In genomic region chr14:22760241-22761039, GRCm38 (mm10) we compare ENCODE assay signal across 7 mouse cellular contexts.
DNase-seq lines count a peak whose midpoint lies in the region; ATAC-seq lines count a peak whose summit lies in the region.

No protein-coding gene starts in this region.

- no peak overlapping the region for H3K4me3 ChIP-seq in kidney, embryonic 14.5 days (ENCODE audit: low read length)
- H3K4me3 ChIP-seq in forebrain, embryonic 11.5 days (ENCODE audit: low read depth, low read length), result no peak overlapping the region
- H3K4me3 ChIP-seq in hindbrain, embryonic 13.5 days, result no peak overlapping the region

- no peaks in the 10 kb centered on the region for H3K27me3 ChIP-seq in kidney, embryonic 14.5 days (ENCODE audit: control insufficient read depth, insufficient read depth, low read length)
- H3K27me3 ChIP-seq in forebrain, embryonic 11.5 days (ENCODE audit: control insufficient read depth, insufficient read depth, low read length), result no peaks in the 10 kb centered on the region
- H3K27me3 ChIP-seq in hindbrain, embryonic 13.5 days, result 0 out of 2 replicates have a peak, but pooled peaks cover 4% of the 10 kb centered on the region

- peak overlapping the region; percentile 79 for H3K27ac ChIP-seq in kidney, embryonic 14.5 days (ENCODE audit: low read depth, low read length)
- H3K27ac ChIP-seq in forebrain, embryonic 11.5 days (ENCODE audit: low read depth, low read length), result no peak overlapping the region
- no peak overlapping the region for H3K27ac ChIP-seq in hindbrain, embryonic 13.5 days

- H3K9me3 ChIP-seq in kidney, embryonic 14.5 days (ENCODE audit: control insufficient read depth, low read length), result no peaks in the 10 kb centered on the region
- H3K9me3 ChIP-seq in forebrain, embryonic 11.5 days (ENCODE audit: control insufficient read depth, low read length), result no peaks in the 10 kb centered on the region
- H3K9me3 ChIP-seq in hindbrain, embryonic 13.5 days, result no peaks in the 10 kb centered on the region

- no peak overlapping the region for H3K4me2 ChIP-seq in kidney, embryonic 14.5 days (replicated peaks; ENCODE audit: low read depth, low read length)
- H3K4me2 ChIP-seq in forebrain, embryonic 11.5 days (ENCODE audit: low read depth, low read length, severe bottlenecking), result no peak overlapping the region
- H3K4me2 ChIP-seq in hindbrain, embryonic 13.5 days, result no peak overlapping the region

- DNase-seq in adipocyte (ENCODE audit: low spot score), result peak; percentile 36
- DNase-seq in embryo, embryonic 10 days (ENCODE audit: low spot score), result peak; percentile 56
- peak; percentile 73 for DNase-seq in lung, postnatal 36 days
- no peak for DNase-seq in forebrain, embryonic 11.5 days (ENCODE audit: low spot score)

- WGBS in kidney, embryonic 14.5 days, result 27% methylated on average over 7 of the region's 7 CpGs
- 85% methylated on average over 7 of the region's 7 CpGs for WGBS in forebrain, embryonic 11.5 days
- WGBS in hindbrain, embryonic 13.5 days, result 68% methylated on average over 7 of the region's 7 CpGs

- no peaks in the 10 kb centered on the region for H3K36me3 ChIP-seq in kidney, embryonic 14.5 days (ENCODE audit: control insufficient read depth, insufficient read depth, low read length)
- no peaks in the 10 kb centered on the region for H3K36me3 ChIP-seq in forebrain, embryonic 11.5 days (ENCODE audit: control insufficient read depth, insufficient read depth, low read length)
- no peaks in the 10 kb centered on the region for H3K36me3 ChIP-seq in hindbrain, embryonic 13.5 days

- H3K4me1 ChIP-seq in kidney, embryonic 14.5 days (ENCODE audit: control insufficient read depth, insufficient read depth, low read length), result peaks cover 16% of the 10 kb centered on the region
- no peaks in the 10 kb centered on the region for H3K4me1 ChIP-seq in forebrain, embryonic 11.5 days (replicated peaks; ENCODE audit: control insufficient read depth, insufficient read depth, low read length)
- H3K4me1 ChIP-seq in hindbrain, embryonic 13.5 days (replicated peaks), result no peaks in the 10 kb centered on the region

- H3K9ac ChIP-seq in kidney, embryonic 14.5 days (ENCODE audit: low read depth, low read length), result no peak overlapping the region
- no peak overlapping the region for H3K9ac ChIP-seq in forebrain, embryonic 11.5 days (ENCODE audit: low read length)
- no peak overlapping the region for H3K9ac ChIP-seq in hindbrain, embryonic 13.5 days

- ATAC-seq in kidney, embryonic 14.5 days (ENCODE audit: low FRiP score, low TSS enrichment), result peak; percentile 93
- no peak for ATAC-seq in forebrain, embryonic 11.5 days (replicated peaks; ENCODE audit: low FRiP score)
- no peak for ATAC-seq in granulocyte monocyte progenitor cell, adult 5-6 weeks (replicated peaks; ENCODE audit: poor library complexity, severe bottlenecking)
- ATAC-seq in hindbrain, embryonic 13.5 days (ENCODE audit: low FRiP score), result no peak
